Mouse (Mus musculus): ENCODE data around the gene Pdyn.

The Pdyn gene

DNA sequence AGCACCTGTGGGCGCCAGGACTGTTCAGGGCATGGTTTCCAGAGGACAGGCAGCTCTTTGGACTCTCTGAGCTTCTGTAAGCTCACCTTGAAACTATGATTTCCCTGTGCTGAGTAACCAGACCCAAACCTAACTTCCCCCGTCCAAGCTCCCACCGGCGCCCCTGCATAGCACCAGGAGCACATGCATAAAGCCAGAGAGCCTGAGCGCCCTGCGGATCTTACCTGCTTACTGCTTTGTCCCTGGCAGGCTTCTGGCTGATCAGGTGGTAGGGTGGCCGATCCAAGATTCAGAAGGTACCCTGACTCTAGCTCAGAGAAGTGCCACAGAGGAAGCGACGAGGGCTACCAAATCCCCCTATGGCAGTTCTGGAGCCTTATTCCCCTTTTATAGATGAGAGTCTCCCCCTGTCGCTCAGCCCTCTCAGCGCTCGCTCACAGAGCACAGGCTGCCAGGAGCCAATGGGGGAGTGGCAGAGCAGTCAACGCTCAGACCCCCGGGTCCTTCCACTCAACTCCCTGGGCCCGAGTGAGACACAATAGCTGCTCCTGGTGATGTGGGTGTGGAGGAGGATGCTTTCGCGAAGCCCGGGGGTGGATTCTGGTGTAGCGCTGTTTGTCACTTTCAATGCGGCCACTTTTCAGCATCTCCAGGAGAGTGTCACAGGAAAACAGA lies at the start of gene Pdyn:
Gene Pdyn (minus strand): TSS at position 361 of the 675 bp plus-strand sequence.
- 9% methylated on average over 20 of the region's 20 CpGs for WGBS

DNA sequence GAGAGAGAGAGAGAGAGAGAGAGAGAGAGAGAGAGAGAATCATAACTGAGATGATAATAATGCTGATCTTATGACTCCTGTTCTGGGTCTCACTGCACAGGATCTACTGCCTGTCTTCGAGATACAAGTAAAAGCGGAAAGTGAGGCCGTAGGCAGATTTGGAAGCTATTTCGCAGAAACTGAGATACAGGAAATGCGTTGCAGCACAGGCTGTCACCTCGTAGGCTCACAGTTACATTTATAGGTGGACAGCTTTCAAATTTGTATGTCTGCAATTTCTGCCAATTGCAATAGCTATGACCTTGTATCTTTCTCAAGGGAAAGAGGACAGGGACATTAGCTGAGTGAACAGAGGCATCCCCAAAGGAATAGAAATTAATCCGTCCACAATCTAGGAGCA lies 42.4 kb upstream of the Pdyn start:
- WGBS: 52% methylated on average over 7 of the region's 7 CpGs

DNA sequence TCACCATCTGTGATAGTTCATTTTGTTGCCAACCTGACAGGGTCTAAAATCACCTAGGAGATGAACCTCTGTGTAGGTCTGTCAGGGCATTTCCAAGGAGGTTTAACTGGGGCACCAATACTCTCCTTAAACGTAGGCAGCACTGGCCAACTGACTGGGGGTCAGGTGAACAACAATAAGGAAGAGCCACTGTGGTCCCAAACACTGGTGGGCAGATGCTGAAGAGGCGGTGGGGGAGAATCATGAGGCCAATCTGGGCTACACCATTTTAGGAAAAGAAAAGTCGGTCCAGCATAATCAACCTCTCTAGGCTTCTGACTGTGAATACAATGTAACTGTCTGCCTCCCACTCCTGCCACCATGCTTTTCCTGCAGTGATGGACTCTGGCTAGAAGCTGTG lies 40.9 kb upstream of the Pdyn start:
- WGBS: 63% methylated on average over 3 of the region's 3 CpGs

DNA sequence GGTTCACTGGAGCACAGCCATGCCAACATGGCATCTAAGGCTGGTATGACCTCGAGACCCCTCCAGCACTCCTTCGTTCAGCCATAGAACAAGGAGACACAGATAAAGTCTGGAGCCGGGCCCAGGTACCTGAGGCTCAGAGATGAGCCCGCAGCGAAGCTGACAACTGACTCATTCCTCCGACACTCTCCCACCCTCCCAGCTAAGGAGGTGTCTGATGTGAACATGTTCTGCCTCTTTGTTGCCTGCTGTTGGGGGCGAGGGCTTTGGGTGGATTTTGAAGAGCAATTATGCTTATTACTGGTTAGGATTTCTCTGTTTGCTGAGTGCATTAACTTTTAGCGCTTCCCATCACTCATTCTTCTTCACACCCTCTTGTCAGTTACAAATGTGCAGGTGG lies 34.4 kb upstream of the Pdyn start:
- WGBS: 44% methylated on average over 8 of the region's 8 CpGs

DNA sequence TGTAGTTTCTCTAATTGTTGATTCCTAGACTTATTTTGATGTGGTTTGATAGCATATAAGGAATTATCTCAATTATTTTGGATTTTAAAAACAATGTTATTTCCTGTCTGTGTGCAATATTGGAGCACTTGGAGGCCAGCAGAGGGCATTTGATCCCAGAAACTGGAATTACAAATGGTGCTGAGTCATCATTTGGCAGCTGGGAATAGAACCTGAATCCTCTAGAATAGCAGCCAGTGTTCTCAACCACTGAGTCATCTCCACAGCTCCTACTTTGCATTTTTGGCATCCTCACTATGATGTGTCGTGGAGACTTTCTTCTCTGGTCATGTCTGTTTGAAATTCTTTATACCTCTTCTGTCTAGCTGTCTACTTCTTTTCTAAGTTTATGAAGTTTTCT lies 30.0 kb upstream of the Pdyn start:
- 11% methylated on average over 1 of the region's 1 CpGs for WGBS

DNA sequence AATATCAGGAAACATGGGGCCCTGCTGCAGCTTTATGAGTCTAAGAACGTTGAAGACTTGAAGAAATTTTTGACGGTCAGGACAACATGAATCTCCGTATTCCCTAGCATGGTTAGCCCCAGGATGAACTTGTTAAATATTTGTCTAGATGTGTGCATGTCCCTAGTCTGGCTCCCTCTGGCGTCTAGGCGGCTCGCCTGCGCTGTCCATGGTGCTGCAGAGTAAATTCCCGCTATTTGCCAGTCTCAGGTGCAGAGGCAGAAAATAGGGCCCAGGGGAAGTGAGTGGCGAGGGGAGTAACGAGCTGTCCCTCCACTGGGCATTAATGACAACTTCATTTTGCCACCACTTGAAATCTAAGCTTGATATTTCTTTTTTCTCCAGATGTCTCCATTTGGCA lies 16.0 kb upstream of the Pdyn start:
- 49% methylated on average over 10 of the region's 10 CpGs for WGBS

DNA sequence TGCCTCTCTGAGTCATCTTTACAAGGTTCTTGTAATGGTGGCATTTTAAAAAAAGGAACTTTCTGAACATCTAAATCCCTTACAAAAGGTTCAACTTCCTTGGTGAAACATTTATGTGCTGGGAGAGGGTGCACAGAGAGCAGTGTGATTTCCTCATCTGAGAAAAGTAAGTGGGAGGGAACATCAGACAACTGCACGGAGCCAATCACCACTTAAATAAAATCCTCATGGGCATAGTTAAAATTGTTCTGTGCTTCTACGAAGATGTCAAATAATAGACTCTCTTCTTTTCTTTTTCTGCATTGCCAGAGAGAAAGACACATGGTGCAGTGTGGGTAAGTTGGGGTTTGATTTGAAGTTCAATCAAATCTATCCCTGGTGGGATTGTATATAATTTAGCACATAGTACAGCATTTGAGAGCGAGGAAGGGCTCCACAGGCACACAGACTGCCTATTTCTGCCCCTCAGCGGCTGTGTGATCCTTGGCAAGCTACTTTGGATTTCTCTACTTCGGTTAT lies 13.4 kb upstream of the Pdyn start:
- WGBS: 43% methylated on average over 5 of the region's 5 CpGs

DNA sequence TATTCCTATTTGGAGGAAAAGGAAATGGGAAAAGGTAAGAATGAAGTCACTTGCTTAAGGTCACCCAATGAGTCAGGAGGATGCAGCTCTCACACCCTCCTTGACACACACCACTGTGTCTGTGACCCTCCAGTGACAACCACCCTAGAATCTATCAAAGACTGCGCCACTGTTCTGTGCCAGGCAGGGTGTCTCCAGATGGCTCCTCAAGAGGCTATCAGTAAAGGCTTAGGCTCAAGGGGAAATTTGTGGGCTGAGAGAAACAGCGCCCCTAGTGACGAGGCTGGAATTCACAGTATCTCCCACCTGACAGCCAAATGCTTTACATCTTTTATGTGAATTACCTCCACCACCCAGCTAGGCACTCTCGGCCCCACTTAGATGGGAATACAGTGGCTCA lies 3.6 kb downstream of the Pdyn start:
- WGBS: 15% methylated on average over 4 of the region's 4 CpGs

DNA sequence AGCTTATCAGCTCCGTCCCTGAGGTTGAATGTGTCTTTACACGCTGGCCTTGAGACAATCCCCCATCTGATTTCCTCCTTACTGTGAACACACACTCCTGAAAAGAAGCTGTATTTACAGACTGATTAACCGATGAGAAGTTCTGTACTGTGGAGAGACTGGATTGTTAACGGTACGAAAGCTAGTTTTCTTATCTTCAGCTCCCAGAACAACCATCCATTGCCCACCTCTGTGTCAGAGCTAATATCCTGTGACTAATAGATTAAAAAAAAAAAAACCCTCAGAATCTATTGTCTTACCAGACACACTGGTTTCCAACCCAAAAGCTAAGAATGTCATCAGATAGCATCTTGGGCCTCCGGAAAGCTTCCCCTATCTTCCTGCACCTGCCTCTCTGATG lies 5.3 kb downstream of the Pdyn start:
- 78% methylated on average over 6 of the region's 6 CpGs for WGBS

DNA sequence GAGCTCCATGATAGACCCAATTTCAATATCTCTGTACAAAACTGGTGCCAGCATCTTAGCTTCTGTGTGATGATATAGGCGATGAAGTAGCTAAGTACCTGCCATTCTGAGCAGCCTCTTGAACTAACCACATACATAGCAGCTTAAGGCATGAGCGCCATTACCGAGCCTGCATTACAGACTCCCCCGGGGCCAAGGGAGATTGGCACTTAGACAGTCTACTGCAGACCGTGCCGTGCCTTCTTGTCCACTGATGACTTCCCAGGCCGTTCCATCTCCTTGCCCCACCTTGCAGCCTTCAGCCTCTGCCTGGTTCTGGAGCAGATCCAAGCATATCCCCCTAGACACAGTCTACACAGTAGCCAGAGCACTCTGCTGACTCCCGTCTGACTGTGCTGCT lies 7.0 kb downstream of the Pdyn start:
- 73% methylated on average over 8 of the region's 8 CpGs for WGBS

DNA sequence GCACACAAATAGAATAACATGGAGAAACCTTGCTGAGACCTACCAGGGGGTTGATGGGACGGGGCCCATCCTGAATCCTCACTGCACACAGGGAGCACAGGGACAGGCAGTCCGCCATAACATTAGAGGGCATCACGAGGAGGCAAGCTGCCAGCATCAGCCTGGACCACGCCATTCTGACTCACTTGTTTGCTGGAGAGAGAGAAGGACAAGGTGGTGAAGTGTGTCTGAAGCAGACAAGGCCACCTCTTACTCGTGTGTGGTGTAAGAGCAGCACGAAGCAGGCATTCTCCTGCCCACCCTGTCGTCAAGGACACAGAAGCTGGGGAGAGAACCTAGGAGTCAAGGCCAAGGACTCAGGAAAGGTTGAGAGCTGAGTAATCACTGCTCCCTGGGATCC lies 9.9 kb downstream of the Pdyn start:
- WGBS: 88% methylated on average over 7 of the region's 7 CpGs

DNA sequence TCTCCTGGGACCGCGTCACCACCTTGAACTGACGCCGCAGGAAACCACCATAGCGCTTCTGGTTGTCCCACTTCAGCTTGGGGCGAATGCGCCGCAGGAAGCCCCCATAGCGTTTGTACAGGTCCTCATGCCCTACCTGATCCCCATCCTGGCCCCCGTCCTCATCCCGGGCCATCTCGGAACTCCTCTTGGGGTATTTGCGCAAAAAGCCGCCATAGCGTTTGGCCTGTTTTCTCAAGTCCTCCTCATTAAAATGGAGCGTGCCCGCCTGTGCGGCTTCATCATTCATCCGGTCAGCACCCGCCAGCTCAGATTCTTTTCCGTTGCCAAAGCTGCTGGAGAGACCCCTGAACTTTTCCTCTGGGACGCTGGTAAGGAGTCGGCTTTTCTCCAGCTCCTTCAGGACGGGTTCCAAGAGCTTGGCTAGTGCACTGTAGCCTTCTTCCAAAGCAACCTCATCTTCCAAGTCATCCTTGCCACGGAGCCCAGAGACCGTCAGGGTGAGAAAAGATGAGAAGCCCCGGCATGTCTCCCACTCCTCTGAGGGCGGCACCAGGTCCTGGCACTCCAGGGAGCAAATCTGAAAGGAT lies 11.5 kb downstream of the Pdyn start:
- 83% methylated on average over 28 of the region's 28 CpGs for WGBS

DNA sequence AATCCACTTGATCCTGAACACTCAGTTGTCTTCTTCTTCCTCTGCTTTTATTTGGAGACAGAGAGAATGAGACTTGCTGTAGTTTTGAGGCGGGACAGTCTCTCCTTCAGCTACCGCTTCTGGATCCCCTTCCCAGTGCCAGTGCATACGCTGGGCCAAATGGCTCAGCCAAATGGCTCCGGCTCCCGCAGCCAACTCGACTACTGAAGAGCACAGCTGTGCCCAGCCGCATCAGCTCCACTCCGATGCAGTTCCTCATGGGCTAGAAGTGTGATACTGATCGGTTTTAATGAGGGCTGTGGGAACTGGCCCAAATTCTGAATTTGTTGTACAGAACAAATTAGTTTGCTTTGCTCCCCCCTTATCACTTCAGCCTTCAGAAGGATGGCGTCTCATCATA lies 12.7 kb downstream of the Pdyn start:
- WGBS: 45% methylated on average over 10 of the region's 10 CpGs

DNA sequence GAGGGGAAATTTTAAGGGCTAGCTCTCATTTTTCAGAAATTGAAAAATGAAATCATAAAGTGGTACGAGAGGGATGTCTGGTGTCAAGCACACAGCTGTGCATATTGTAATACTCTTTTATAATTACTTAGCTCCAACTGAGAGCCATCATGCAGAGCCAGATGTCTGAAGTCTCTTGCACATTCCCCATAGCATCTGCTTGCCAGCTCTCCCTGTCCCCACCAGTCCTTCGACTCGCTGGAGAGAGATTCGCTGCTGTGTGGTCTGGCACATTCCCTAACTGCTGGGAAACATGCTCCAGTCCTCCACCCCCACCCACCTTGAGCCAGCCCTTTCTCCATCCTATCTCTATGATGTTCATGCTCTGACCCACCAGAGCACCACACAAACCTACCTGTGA lies 15.6 kb downstream of the Pdyn start:
- 61% methylated on average over 4 of the region's 4 CpGs for WGBS

DNA sequence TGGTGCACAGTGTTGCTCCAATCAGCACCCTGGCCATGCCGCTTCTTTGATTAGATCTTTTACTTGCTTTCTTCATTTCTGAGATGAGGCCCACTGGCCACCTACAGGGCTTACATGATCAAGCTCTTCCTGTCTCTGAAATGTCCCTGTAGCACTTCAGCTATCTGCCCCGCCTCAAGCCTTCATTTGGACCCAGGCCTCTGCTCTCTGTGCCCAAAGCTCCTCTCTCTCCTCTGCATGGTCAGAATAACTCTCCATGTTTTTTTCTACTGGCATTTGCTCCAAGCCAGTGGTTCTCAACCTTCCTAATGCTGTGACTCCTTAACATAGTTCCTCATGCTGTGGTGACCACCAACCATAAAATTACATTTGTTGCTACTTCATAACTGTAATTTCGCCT lies 19.4 kb downstream of the Pdyn start:
- 90% methylated on average over 3 of the region's 3 CpGs for WGBS

DNA sequence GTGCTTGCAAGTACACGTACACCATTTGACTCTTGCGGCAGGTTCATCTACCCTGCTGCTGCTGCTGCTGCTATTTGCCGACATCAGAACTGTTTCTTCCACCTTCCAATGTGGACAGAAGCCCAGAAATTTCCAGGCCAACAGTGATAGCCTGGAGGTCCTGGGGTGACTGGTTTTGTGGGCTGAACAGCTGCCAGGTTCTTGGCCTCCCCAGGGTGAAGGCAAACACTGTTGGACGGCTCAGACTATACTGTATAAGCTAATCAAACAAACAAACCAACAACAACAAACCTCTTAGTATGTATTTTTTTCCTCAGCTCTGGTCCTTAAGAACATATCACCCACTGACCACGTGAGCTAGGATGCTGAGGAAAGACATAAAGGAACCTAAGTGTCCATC lies 20.6 kb downstream of the Pdyn start:
- 83% methylated on average over 5 of the region's 5 CpGs for WGBS

DNA sequence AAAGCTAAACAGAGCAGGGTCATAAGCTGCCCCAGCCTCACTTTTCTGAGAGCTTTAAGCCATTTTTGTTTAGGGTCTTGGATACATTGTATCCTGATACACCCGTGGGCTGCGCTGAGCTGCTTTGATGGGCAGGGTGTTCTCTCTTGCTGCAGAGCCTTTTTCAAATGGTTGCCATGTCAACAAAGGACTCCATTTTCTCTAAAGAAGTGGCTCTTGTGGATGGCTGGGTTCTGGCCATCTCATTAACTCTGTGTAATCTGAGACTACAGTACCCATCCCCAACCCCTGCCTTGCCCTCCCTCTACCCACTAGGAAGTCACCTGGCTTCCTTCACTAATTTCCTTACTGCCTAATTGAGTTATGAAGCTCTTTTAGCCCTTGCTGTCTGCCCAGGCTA lies 22.0 kb downstream of the Pdyn start:
- 26% methylated on average over 2 of the region's 2 CpGs for WGBS

DNA sequence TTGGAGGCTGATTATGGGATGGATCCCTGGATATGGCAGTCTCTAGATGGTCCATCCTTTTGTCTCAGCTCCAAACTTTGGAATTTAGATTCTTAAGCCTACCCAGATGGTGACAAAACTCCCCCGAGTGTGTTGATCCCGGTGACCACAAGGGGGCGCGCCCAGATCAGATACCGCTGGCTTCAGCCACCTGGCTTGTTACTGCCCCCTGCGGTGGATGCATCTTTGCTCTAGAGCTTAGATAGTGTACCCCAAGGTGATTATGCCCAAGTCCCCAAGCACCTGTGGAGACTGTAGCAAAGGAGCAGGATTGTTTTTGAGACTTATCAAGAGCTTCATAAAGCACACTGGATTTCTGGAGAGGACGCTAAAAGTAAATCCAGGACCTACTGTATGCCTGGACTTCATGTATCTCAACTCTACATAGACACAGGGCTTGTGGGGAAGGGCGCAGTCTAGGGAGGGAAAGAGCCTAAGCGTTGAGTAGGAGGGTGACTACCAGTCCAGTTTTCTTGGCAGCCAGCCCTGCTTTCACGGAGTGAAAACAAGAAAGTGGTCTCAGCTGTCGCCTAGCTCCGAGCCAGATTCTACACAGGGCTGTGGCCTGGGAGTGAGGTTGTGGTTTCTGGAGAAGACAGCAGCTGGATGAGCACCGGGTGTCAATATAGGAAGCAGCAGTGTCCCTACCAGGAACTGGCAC lies 24.6 kb downstream of the Pdyn start:
- 22% methylated on average over 13 of the region's 13 CpGs for WGBS

DNA sequence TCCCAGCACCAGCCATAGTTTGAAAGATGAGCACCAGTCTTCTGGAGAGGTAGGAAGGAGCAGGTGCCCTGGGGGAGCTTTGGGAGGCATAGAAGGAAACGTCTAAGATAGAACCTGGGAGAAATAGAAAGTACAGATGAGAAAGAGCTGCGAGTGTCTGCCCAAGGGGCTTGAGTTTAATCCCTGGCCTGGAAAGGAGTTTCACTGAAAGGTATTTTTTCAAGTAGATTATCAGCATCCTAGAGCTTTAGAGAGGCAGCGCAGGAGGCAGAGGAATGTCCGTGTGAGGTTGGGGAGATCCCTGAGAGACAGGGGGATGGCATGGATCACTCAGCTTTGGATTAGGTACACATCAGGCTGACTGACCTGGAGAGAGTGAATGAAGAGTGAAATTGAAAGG lies 27.7 kb downstream of the Pdyn start:
- 85% methylated on average over 4 of the region's 4 CpGs for WGBS

DNA sequence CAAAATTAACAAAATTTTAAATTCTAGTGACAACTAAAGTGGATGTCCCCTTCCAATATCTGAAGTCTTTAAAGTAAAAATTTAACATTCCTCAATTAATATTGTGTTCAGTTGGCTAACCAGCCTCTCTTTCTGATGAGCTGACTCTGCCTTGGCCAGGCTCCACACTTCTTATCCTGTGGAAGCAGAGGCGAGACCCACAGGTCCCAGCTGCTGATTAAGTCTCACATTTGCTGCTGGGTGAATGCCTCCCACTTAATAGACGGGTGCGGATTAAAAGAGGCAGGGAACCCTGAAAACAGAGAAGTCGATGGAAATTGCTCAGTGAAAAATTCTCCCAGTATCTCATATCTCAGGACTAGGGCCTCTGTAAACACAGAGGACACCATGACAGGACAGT lies 37.2 kb downstream of the Pdyn start:
- 75% methylated on average over 4 of the region's 4 CpGs for WGBS

DNA sequence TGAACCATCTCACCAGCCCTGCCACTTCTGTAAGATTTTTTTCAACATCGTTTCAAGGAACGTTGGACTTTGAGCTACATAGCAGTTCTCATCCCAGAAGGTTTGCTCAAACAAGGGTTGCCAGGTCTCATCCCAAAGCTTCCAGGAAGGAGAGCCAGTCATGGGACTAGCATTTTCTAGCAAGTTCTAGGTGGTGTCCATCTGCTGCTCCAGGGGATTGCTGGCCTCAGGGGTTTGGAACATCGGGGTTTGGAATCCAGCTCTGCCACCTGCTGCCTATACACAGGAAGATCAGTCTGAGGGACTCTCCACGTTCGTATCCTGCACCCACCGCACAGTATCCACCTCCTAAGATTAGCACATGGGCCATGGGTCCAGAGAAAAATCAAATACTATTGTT lies 39.6 kb downstream of the Pdyn start:
- 65% methylated on average over 6 of the region's 6 CpGs for WGBS

DNA sequence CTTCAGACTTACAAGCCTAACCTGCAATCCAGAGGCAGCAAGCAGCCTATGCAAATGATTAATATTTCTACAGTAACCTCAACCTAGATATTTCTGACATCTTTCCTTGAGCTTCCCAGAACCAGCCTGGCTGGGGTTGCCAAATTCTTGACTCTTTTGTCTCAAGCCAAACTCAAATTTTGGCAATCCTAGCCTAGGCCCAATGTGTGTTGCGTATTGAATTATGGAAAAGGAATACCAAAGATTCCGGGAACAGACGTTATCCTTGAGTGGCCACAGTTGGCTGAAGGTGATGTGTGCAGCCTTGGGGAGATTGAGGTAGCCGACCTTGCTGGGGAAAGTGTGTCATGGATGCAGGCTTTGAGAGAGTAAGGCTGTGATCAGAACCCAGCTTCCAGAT lies 40.8 kb downstream of the Pdyn start:
- WGBS: 80% methylated on average over 4 of the region's 4 CpGs

DNA sequence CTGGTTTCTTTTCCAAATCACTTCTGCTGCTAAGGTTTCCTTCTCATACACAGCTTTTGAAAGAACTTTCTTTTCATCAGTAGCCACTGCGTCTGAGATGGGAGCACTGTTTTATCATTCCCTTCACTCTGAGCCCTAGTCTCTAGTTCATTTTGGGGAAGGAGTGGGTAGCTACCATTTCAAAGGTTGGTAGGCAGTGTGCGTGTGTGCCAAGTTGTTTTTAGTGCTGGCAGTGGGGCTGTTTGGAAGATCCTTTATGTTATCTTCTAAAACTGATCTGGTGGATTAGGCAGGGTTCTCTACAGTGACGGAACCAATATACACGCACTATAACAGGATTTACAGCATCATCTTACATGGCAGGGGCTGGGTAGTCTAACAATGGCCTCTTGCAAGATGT lies 44.6 kb downstream of the Pdyn start:
- 57% methylated on average over 4 of the region's 4 CpGs for WGBS
